In genomic region chrX:136138827-136139639, GRCm38 (mm10) we compare ENCODE assay signal across 10 mouse cellular contexts. TPM values are rescaled to one million over a fixed set of nuclear protein-coding genes. Genes with fewer than 3 reads are reported as not detected.
DNase-seq lines count a peak whose midpoint lies in the region; ATAC-seq lines count a peak whose summit lies in the region.
"Not testable (repeated sequence)": the region's sequence is repeated elsewhere in the genome, so short reads cannot be mapped to it uniquely, and the experiment has no call there.
"Had no signal": no experiment of that assay in that cellular context is flagged by ENCODE, and none has a peak within 500 bp of the region (broad histone marks: within the 10 kb centered on the region; RNA-seq: fewer than 3 reads in every experiment).

Gene Bex4, plus strand, starts transcription at chrX:136138996.

- DNase-seq in left cerebral cortex, adult 8-10 months (ENCODE audit: low spot score in 2 of 2), result not testable (repeated sequence)
- DNase-seq in midbrain, embryonic 14.5 days, result peak; percentile 0
- DNase-seq in thymus, postnatal 4 days, result peak; percentile 7

- not testable (repeated sequence) for H3K36me3 ChIP-seq in heart, embryonic 14.5 days (ENCODE audit: control insufficient read depth, insufficient read depth, low read length); intestine, embryonic 16.5 days (ENCODE audit: control insufficient read depth, insufficient read depth, low read length); liver, embryonic 15.5 days (replicated peaks); midbrain, embryonic 14.5 days (ENCODE audit: control insufficient read depth, insufficient read depth, low read length)

- 37% methylated on average over 8 of the region's 64 CpGs for WGBS in heart, embryonic 14.5 days
- WGBS in intestine, embryonic 16.5 days, result 16% methylated on average over 10 of the region's 64 CpGs
- WGBS in liver, embryonic 15.5 days (ENCODE audit: insufficient replicate concordance), result 20% methylated on average over 19 of the region's 64 CpGs
- WGBS in midbrain, embryonic 14.5 days, result 17% methylated on average over 2 of the region's 64 CpGs

- peak; percentile 97 for ATAC-seq in cerebellum, adult (ENCODE audit: insufficient number of reproducible peaks, low FRiP score, low TSS enrichment)
- ATAC-seq in erythroid progenitor cell, adult 5-6 weeks (replicated peaks; ENCODE audit: low FRiP score, poor library complexity, severe bottlenecking), result peak; percentile 63
- ATAC-seq in heart, embryonic 14.5 days (ENCODE audit: insufficient number of reproducible peaks, insufficient read depth, low FRiP score, low read depth), result peak; percentile 77; the same call in 1 of the 2 replicates
- peak; percentile 91 for ATAC-seq in intestine, embryonic 16.5 days
- ATAC-seq in liver, embryonic 15.5 days (ENCODE audit: insufficient read depth), result peak; percentile 63
- peak; percentile 93 for ATAC-seq in midbrain, embryonic 14.5 days (ENCODE audit: low FRiP score, low TSS enrichment)

- peak within 1 kb of the TSS; percentile 63 for H3K9ac ChIP-seq in heart, embryonic 14.5 days (ENCODE audit: low read length)
- H3K9ac ChIP-seq in intestine, embryonic 16.5 days (ENCODE audit: low read depth, low read length), result peak within 1 kb of the TSS; percentile 45
- peak within 1 kb of the TSS; percentile 61; the same call in 1 of the 2 replicates for H3K9ac ChIP-seq in liver, embryonic 15.5 days
- peak within 1 kb of the TSS; percentile 39; the same call in 1 of the 2 replicates for H3K9ac ChIP-seq in midbrain, embryonic 14.5 days (replicated peaks; ENCODE audit: low read length)

- not testable (repeated sequence) for H3K4me1 ChIP-seq in heart, embryonic 14.5 days (ENCODE audit: control insufficient read depth in 2 of 2, insufficient read depth in 2 of 2, low read length in 2 of 2); intestine, embryonic 16.5 days (ENCODE audit: control insufficient read depth, insufficient read depth, low read length); midbrain, embryonic 14.5 days (ENCODE audit: control insufficient read depth, insufficient read depth, low read length)
- H3K4me1 ChIP-seq in liver, embryonic 15.5 days (replicated peaks), result peaks cover 34% of the 10 kb centered on the region

- H3K4me2 ChIP-seq in heart, embryonic 14.5 days (ENCODE audit: low read length), result peak within 1 kb of the TSS; percentile 57
- H3K4me2 ChIP-seq in intestine, embryonic 16.5 days (ENCODE audit: low read depth, low read length), result peak within 1 kb of the TSS; percentile 35
- H3K4me2 ChIP-seq in liver, embryonic 15.5 days, result peak within 1 kb of the TSS; percentile 50
- peak within 1 kb of the TSS; percentile 54 for H3K4me2 ChIP-seq in midbrain, embryonic 14.5 days (ENCODE audit: low read length)

- not testable (repeated sequence) for H3K27ac ChIP-seq in heart, embryonic 14.5 days (replicated peaks in 1 of 2; ENCODE audit: control insufficient read depth in 1 of 2, insufficient read depth in 1 of 2, low read depth in 2 of 2, low read length in 2 of 2); intestine, embryonic 16.5 days (ENCODE audit: low read length); midbrain, embryonic 14.5 days (replicated peaks; ENCODE audit: low read depth, low read length)
- peak within 1 kb of the TSS; percentile 78 for H3K27ac ChIP-seq in liver, embryonic 15.5 days (replicated peaks)

- H3K9me3 ChIP-seq in heart, embryonic 14.5 days (ENCODE audit: control insufficient read depth, low read length); intestine, embryonic 16.5 days (ENCODE audit: control insufficient read depth, low read length); liver, embryonic 15.5 days (replicated peaks); midbrain, embryonic 14.5 days (ENCODE audit: control insufficient read depth, low read length): not testable (repeated sequence)

- H3K27me3 ChIP-seq in heart, embryonic 14.5 days (ENCODE audit: control insufficient read depth, insufficient read depth, low read length); intestine, embryonic 16.5 days (replicated peaks; ENCODE audit: control insufficient read depth, insufficient read depth, low read length); liver, embryonic 15.5 days; midbrain, embryonic 14.5 days (ENCODE audit: control insufficient read depth, insufficient read depth, low read length): not testable (repeated sequence)

- peak within 1 kb of the TSS; percentile 41 to 51 for H3K4me3 ChIP-seq in heart, embryonic 14.5 days (ENCODE audit: control insufficient read depth in 1 of 2, insufficient read depth in 1 of 2, low read depth in 1 of 2, low read length in 2 of 2)
- peak within 1 kb of the TSS; percentile 42 for H3K4me3 ChIP-seq in intestine, embryonic 16.5 days (ENCODE audit: low read length)
- peak within 1 kb of the TSS; percentile 62 for H3K4me3 ChIP-seq in liver, embryonic 15.5 days (replicated peaks)
- H3K4me3 ChIP-seq in midbrain, embryonic 14.5 days (replicated peaks; ENCODE audit: low read depth, low read length), result peak within 1 kb of the TSS; percentile 33

RNA-seq across cellular contexts. Expression of gene Bex4, which starts in this region (rescaled TPM):
- 23.4 and 65.0 TPM in 2 replicates for total RNA-seq in erythroid progenitor cell, adult 5-6 weeks (2015; ENCODE audit: low replicate concordance)
- 35.6 and 40.6 TPM in 2 replicates for total RNA-seq in erythroid progenitor cell, adult 5-6 weeks (2017; ENCODE audit: low replicate concordance)
- polyA plus RNA-seq in heart, embryonic 14.5 days (2014; fragmentation: Nextera tagmentation; extraction: Ambion mirVana), result 215 and 217 TPM in 2 replicates
- 242 and 258 TPM in 2 replicates for polyA plus RNA-seq in intestine, embryonic 16.5 days (2015; fragmentation: Nextera tagmentation; extraction: Ambion mirVana)
- 10 to 100 TPM; 21.2 to 23.0 (median 21.5) TPM for total RNA-seq in left cerebral cortex, adult 8-10 months (2022)
- polyA plus RNA-seq in liver, embryonic 15.5 days (2015; fragmentation: Nextera tagmentation; extraction: Ambion mirVana), result 128 and 149 TPM in 2 replicates
- polyA plus RNA-seq in midbrain, embryonic 14.5 days (2014; fragmentation: Nextera tagmentation; extraction: Ambion mirVana), result 139 and 159 TPM in 2 replicates
- total RNA-seq: gastrocnemius, postnatal 10 days had no signal
- polyA plus RNA-seq: myocyte had no signal
